Mouse (Mus musculus): ENCODE measurements around the gene Nagpa.

GRCm38 (mm10) chr16:5206051-5206450 lies 2.2 kb upstream of the Nagpa start:
- TF ChIP-seq CTCF (IDR thresholded peaks at IDR 0.05; ENCODE audit: borderline replicate concordance, insufficient read depth, low read depth, low read length) (no peak), POLR2A (IDR thresholded peaks at IDR 0.05; ENCODE audit: borderline replicate concordance, insufficient read depth, low read length) (no peak)
